Mouse (Mus musculus): ENCODE data around the gene Tceanc2.
A peak's percentile ranks its signal among the peaks of the same experiment; 100 is the strongest.

Gene Tceanc2

GRCm38 (mm10) chr4:107178830-107179490 lies at the start of gene Tceanc2:
Gene Tceanc2, minus strand, starts transcription at chr4:107179116.
- DNase-seq (ENCODE audit: extremely low read depth, low read depth, low spot score): no peak

GRCm38 (mm10) chr4:107226313-107226712 lies 47.4 kb upstream of the Tceanc2 start:
- no peak for DNase-seq (ENCODE audit: extremely low read depth, low read depth, low spot score)

- peak; percentile 45 for DNase-seq (ENCODE audit: extremely low read depth, low read depth, low spot score)
These were observed 44.6 kb upstream of the Tceanc2 start for GRCm38 (mm10) chr4:107223225-107224204.

GRCm38 (mm10) chr4:107221524-107221923 lies 42.6 kb upstream of the Tceanc2 start:
- DNase-seq (ENCODE audit: extremely low read depth, low read depth, low spot score): peak; percentile 16

GRCm38 (mm10) chr4:107217574-107217973 lies 38.7 kb upstream of the Tceanc2 start:
- no peak for DNase-seq (ENCODE audit: extremely low read depth, low read depth, low spot score)

- DNase-seq (ENCODE audit: extremely low read depth, low read depth, low spot score): no peak
These were observed 34.5 kb upstream of the Tceanc2 start for GRCm38 (mm10) chr4:107213279-107214011.

GRCm38 (mm10) chr4:107211936-107212335 lies 33.0 kb upstream of the Tceanc2 start:
- no peak for DNase-seq (ENCODE audit: extremely low read depth, low read depth, low spot score)

- no peak for DNase-seq (ENCODE audit: extremely low read depth, low read depth, low spot score)
These were observed 32.5 kb upstream of the Tceanc2 start for GRCm38 (mm10) chr4:107211465-107211864.

GRCm38 (mm10) chr4:107210483-107211097 lies 31.7 kb upstream of the Tceanc2 start:
- no peak for DNase-seq (ENCODE audit: extremely low read depth, low read depth, low spot score)

GRCm38 (mm10) chr4:107208880-107209279 lies 30.0 kb upstream of the Tceanc2 start, which contains the start of gene Ldlrad1:
Gene Ldlrad1, plus strand, starts transcription at chr4:107209180.
- no peak for DNase-seq (ENCODE audit: extremely low read depth, low read depth, low spot score)

- DNase-seq (ENCODE audit: extremely low read depth, low read depth, low spot score): no peak
These were observed 28.1 kb upstream of the Tceanc2 start for GRCm38 (mm10) chr4:107207016-107207415.

- no peak for DNase-seq (ENCODE audit: extremely low read depth, low read depth, low spot score)
These were observed 24.1 kb upstream of the Tceanc2 start for GRCm38 (mm10) chr4:107203001-107203400.

- DNase-seq (ENCODE audit: extremely low read depth, low read depth, low spot score): no peak
These were observed 22.9 kb upstream of the Tceanc2 start for GRCm38 (mm10) chr4:107201779-107202178.

GRCm38 (mm10) chr4:107198072-107198471 lies 19.2 kb upstream of the Tceanc2 start:
- no peak for DNase-seq (ENCODE audit: extremely low read depth, low read depth, low spot score)

- no peak for DNase-seq (ENCODE audit: extremely low read depth, low read depth, low spot score)
These were observed 17.5 kb upstream of the Tceanc2 start for GRCm38 (mm10) chr4:107196454-107196853.

GRCm38 (mm10) chr4:107193841-107194240 lies 14.9 kb upstream of the Tceanc2 start:
- no peak for DNase-seq (ENCODE audit: extremely low read depth, low read depth, low spot score)

GRCm38 (mm10) chr4:107185703-107186102 lies 6.8 kb upstream of the Tceanc2 start:
- no peak for DNase-seq (ENCODE audit: extremely low read depth, low read depth, low spot score)

- DNase-seq (ENCODE audit: extremely low read depth, low read depth, low spot score): no peak
These were observed 4.3 kb upstream of the Tceanc2 start for GRCm38 (mm10) chr4:107183203-107183602.

- DNase-seq (ENCODE audit: extremely low read depth, low read depth, low spot score): no peak
These were observed 3.9 kb upstream of the Tceanc2 start for GRCm38 (mm10) chr4:107182796-107183195.

GRCm38 (mm10) chr4:107181866-107182265 lies 3.0 kb upstream of the Tceanc2 start:
- DNase-seq (ENCODE audit: extremely low read depth, low read depth, low spot score): no peak

- DNase-seq (ENCODE audit: extremely low read depth, low read depth, low spot score): no peak
These were observed 1.8 kb upstream of the Tceanc2 start for GRCm38 (mm10) chr4:107180746-107181145.
